Mouse (Mus musculus): Measurements from ENCODE around the gene Ubxn7. TPM values are rescaled to one million over a fixed set of nuclear protein-coding genes. Genes with fewer than 3 reads are reported as not detected.
"Not testable (repeated sequence)": the region's sequence is repeated elsewhere in the genome, so short reads cannot be mapped to it uniquely, and the experiment has no call there.

The Ubxn7 gene
- 0.14 and 0.39 TPM in 2 replicates for polyA plus RNA-seq (2012)

DNA sequence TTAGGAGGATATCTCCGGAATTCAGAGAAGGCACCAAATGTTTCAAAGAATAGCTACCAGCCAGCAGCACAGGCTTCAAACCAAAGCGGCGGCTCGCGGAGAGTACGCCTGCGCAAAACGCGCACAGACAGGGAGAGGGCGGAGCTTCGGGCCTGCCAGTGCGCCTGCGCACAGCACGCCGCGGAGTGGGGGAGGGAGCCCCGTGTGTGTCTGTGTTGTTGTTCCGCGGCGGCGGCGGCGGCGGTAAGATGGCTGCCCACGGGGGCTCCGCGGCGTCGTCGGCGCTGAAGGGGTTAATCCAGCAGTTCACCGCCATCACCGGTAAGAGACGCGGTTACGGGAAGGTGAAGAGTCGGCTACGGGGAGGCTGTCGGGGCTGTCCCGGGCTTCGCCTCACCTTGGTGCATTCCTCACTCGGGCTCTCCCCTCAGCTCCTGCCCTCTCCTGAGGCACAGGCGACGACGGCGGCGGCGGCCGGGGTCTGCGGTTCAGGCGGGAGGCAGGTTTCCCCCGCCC, at the start of gene Ubxn7:
TSS of gene Ubxn7 (plus strand) at position 218 of the 516 bp plus-strand sequence.
- H3K27me3 ChIP-seq (ENCODE audit: control insufficient read depth): no peaks in the 10 kb centered on the region
- H3K9me3 ChIP-seq (ENCODE audit: control insufficient read depth, low read length): no peaks in the 10 kb centered on the region
- H3K4me1 ChIP-seq (ENCODE audit: control insufficient read depth): peaks cover 46% of the 10 kb centered on the region
- peak within 1 kb of the TSS; percentile 100 for H3K4me3 ChIP-seq (replicated peaks)
- TF ChIP-seq TAL1 (IDR thresholded peaks at IDR 0.05; ENCODE audit: low read length) (no peak), GATA1 (IDR thresholded peaks at IDR 0.05; ENCODE audit: low read length) (no peak)
- peaks cover 2% of the 10 kb centered on the region for H3K36me3 ChIP-seq (ENCODE audit: control insufficient read depth)

DNA sequence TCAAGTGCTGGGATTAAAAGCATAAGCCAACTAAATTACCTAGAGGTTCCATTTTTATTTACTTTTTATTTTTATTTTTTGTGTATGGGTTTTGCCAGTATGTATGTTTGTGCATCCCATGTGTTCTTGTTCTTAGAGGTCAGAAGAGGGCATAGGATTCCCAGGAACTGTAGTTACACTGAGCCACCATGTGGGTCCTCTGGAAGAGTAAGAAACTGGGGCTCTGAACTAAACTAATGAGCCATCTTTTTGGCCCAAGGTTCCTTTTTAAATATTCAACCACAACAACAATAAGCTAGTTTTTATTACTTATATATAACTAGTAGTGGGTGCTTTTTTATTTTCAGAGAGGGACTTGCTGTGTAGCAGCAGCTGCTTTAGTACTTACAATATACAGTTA, 49.4 kb upstream of the Ubxn7 start:
- H3K4me1 ChIP-seq (ENCODE audit: control insufficient read depth): peaks cover 51% of the 10 kb centered on the region
- no peaks in the 10 kb centered on the region for H3K27me3 ChIP-seq (ENCODE audit: control insufficient read depth)
- TF ChIP-seq GATA1 (IDR thresholded peaks at IDR 0.05; ENCODE audit: low read length) (no peak), TAL1 (IDR thresholded peaks at IDR 0.05; ENCODE audit: low read length) (no peak)
- H3K9me3 ChIP-seq (ENCODE audit: control insufficient read depth, low read length): peaks cover 7% of the 10 kb centered on the region
- H3K36me3 ChIP-seq (ENCODE audit: control insufficient read depth): peaks cover 87% of the 10 kb centered on the region
- H3K4me3 ChIP-seq (replicated peaks): no peak overlapping the region

DNA sequence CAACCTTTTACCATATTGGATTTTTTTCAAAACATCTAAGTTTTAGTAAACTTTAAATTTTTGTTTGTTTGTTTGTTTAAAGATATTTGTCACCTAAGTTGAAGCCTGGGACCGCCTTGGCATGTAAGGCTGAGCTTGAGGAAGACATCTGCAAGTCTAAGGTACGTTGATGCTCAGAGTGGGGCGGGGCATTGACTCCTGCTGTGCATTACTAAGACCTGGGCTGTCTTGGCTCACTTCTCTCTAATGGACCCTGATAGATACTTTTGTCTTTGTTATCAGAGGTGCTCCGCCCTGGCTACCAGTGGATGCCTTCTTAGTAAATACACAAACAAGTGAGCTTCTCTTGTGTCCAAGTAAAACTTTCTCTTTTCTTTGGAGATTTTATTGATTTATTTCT, 40.2 kb upstream of the Ubxn7 start:
- peaks cover 63% of the 10 kb centered on the region for H3K36me3 ChIP-seq (ENCODE audit: control insufficient read depth)

DNA sequence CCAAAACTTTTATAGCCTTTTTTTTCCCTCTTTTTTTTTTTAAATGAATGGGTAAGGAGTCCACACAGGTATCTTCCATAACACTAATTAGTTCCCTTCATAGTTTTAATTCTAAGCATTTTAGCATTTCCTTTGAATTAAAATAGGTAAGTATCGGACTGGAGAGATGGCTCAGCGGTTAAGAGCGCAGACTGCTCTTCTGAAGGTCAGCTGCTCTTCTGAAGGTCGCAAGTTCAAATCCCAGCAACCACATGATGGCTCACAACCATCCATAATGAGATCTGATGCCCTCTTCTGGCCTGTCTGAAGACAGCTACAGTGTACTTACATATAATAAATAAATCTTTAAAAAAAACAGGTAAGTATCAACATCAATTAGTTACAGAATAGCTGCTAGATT, 32.4 kb upstream of the Ubxn7 start:
- H3K27me3 ChIP-seq (ENCODE audit: control insufficient read depth); H3K9me3 ChIP-seq (ENCODE audit: control insufficient read depth, low read length); H3K4me3 ChIP-seq (replicated peaks); H3K4me1 ChIP-seq (ENCODE audit: control insufficient read depth): not testable (repeated sequence)
- peaks cover 76% of the 10 kb centered on the region for H3K36me3 ChIP-seq (ENCODE audit: control insufficient read depth)

More for the DNA sequence above, 40.2 kb upstream of the Ubxn7 start:
- no peaks in the 10 kb centered on the region for H3K27me3 ChIP-seq (ENCODE audit: control insufficient read depth)
- H3K4me3 ChIP-seq (replicated peaks): no peak overlapping the region
- no peaks in the 10 kb centered on the region for H3K4me1 ChIP-seq (ENCODE audit: control insufficient read depth)
- no peak for TF ChIP-seq GATA1 (IDR thresholded peaks at IDR 0.05; ENCODE audit: low read length)
- TF ChIP-seq TAL1 (IDR thresholded peaks at IDR 0.05; ENCODE audit: low read length): no peak
- peaks cover 4% of the 10 kb centered on the region; the same call in 1 of the 2 replicates for H3K9me3 ChIP-seq (ENCODE audit: control insufficient read depth, low read length)

DNA sequence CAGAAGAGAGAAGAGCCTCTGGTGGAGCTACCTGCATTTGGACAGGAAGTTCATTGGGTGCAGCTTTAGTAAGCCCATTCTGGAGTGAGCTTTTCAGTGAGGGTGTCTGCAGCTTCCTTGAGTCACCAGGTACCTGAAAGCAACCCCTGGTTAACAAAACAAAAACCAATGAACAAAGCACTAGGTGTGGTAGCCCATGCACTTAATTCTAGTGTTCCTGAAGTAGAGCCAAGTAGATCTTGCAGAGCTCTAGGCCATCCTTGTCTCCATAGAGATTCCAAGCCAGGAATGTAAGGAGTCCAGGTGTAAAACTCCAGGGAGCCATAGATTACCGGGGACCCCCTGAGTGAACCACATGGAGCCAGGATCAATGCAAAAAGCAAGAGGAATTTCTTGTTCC, 29.0 kb upstream of the Ubxn7 start:
- Histone ChIP-seq H3K9me3 (ENCODE audit: control insufficient read depth, low read length) (no peaks in the 10 kb centered on the region), H3K36me3 (ENCODE audit: control insufficient read depth) (peaks cover 51% of the 10 kb centered on the region), H3K4me3 (replicated peaks) (no peak overlapping the region), H3K27me3 (ENCODE audit: control insufficient read depth) (no peaks in the 10 kb centered on the region), H3K4me1 (ENCODE audit: control insufficient read depth) (peaks cover 5% of the 10 kb centered on the region)
- no peak for TF ChIP-seq GATA1 (IDR thresholded peaks at IDR 0.05; ENCODE audit: low read length)
- TF ChIP-seq TAL1 (IDR thresholded peaks at IDR 0.05; ENCODE audit: low read length): no peak

DNA sequence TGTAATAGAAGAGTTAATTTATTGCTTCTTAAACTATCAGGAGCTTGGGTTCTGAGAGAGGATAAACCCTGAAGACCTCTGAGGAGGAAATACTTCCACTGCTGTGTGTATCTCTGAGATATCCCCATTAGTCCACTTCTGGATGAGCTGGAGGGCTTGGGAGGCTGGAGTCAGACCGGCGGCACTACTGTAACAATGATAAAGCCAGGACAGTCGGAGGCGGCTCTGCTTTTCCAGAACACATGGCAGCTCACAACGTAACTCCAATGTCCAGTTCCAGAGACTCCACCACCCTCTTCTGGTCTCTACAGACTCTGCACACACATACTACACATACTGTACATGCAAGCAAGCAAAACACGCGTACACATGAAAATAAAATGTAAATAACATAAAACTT, 28.2 kb upstream of the Ubxn7 start:
- TF ChIP-seq TAL1 (IDR thresholded peaks at IDR 0.05; ENCODE audit: low read length) (no peak), GATA1 (IDR thresholded peaks at IDR 0.05; ENCODE audit: low read length) (no peak)
- H3K4me3 ChIP-seq (replicated peaks): no peak overlapping the region
- H3K36me3 ChIP-seq (ENCODE audit: control insufficient read depth): peaks cover 43% of the 10 kb centered on the region

DNA sequence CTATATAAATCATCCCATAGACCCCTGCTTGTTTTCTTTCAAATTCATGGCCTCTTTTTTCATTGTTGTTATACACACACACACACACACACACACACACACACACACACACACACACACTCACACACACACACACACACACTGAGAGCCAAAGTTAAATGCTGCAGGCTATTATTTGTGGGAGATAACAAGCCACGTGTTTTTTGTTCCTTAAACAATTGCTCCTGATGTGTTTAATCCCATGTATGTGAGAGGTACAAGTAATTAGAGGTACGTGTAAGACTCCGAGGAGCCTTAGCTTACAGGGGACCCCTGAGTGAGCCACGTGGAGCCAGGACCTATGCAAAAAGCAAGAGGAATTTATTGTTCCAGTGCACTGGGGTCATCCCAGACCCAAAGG, 20.1 kb upstream of the Ubxn7 start:
- Histone ChIP-seq H3K4me3 (replicated peaks) (no peak overlapping the region), H3K27me3 (ENCODE audit: control insufficient read depth) (no peaks in the 10 kb centered on the region)

More for the DNA sequence above, 28.2 kb upstream of the Ubxn7 start:
- Histone ChIP-seq H3K4me1 (ENCODE audit: control insufficient read depth) (peaks cover 5% of the 10 kb centered on the region), H3K9me3 (ENCODE audit: control insufficient read depth, low read length) (no peaks in the 10 kb centered on the region), H3K27me3 (ENCODE audit: control insufficient read depth) (no peaks in the 10 kb centered on the region)

DNA sequence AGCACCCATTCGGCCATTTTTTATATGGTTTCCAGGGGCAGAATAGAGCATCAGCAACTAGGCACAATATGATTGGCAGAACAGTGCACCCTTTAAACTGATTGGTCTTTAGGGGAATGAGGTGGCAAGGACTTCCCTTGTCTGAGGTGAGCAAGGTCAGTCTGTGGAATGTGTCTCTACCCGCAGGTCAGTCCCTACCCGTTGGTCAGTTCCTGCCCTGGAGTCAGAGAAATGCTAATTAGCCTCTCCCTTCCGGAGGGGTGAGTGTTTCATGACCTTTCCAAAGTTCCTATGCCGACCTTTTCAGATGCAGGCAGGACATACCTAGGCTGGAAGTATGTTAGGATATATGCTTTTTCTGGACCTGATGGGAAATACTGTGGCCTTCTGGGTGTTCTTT, 19.7 kb upstream of the Ubxn7 start:
- H3K27me3 ChIP-seq (ENCODE audit: control insufficient read depth): no peaks in the 10 kb centered on the region

More for the DNA sequence above, 20.1 kb upstream of the Ubxn7 start:
- TF ChIP-seq TAL1 (IDR thresholded peaks at IDR 0.05; ENCODE audit: low read length) (no peak), GATA1 (IDR thresholded peaks at IDR 0.05; ENCODE audit: low read length) (no peak)
- Histone ChIP-seq H3K4me1 (ENCODE audit: control insufficient read depth) (no peaks in the 10 kb centered on the region), H3K9me3 (ENCODE audit: control insufficient read depth, low read length) (no peaks in the 10 kb centered on the region), H3K36me3 (ENCODE audit: control insufficient read depth) (no peaks in the 10 kb centered on the region)

DNA sequence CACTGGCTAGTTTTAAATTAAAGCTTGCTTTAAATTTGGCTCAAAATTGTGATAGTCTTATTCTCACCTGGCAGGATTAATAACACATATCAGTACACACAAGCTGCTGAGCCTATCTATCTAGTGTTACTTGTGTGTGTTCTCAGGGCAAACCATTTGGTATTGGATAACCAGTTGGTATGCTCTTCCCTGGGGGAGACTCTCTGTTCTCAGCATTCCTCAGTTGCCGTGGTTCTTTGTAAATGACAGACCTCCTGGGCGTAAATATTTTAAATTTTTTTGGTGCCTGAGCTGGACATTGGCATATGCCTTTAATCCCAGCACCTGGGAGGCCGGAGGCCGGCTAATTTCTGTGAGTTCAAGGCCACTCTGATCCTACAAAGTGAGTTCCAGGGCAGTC, 19.2 kb upstream of the Ubxn7 start:
- Histone ChIP-seq H3K27me3 (ENCODE audit: control insufficient read depth) (no peaks in the 10 kb centered on the region), H3K4me3 (replicated peaks) (no peak overlapping the region), H3K9me3 (ENCODE audit: control insufficient read depth, low read length) (no peaks in the 10 kb centered on the region), H3K4me1 (ENCODE audit: control insufficient read depth) (no peaks in the 10 kb centered on the region), H3K36me3 (ENCODE audit: control insufficient read depth) (no peaks in the 10 kb centered on the region)
- TF ChIP-seq GATA1 (IDR thresholded peaks at IDR 0.05; ENCODE audit: low read length) (no peak), TAL1 (IDR thresholded peaks at IDR 0.05; ENCODE audit: low read length) (no peak)

More for the DNA sequence above, 19.7 kb upstream of the Ubxn7 start:
- no peaks in the 10 kb centered on the region for H3K36me3 ChIP-seq (ENCODE audit: control insufficient read depth)
- no peak for TF ChIP-seq TAL1 (IDR thresholded peaks at IDR 0.05; ENCODE audit: low read length)
- TF ChIP-seq GATA1 (IDR thresholded peaks at IDR 0.05; ENCODE audit: low read length): no peak
- no peaks in the 10 kb centered on the region for H3K4me1 ChIP-seq (ENCODE audit: control insufficient read depth)
- no peaks in the 10 kb centered on the region for H3K9me3 ChIP-seq (ENCODE audit: control insufficient read depth, low read length)
- H3K4me3 ChIP-seq (replicated peaks): no peak overlapping the region

DNA sequence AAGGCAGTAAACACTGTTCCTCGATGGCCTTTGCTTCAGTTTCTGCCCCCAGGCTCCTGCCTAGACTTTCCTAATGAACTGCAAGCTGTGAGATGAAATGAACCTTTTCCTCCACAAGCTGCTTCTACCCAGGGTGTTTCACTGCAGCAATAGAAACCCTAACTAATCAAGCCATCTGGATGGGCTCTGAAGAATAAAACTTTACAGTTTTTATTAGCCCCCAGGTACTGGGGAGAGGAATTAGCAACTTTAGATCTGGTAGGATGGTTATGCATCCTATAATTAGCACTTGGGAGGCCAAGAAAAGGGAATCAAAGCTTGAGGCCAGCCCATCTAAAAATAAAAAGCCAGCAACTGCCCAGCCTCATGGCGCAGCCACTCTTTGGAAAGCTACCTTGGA, 15.5 kb upstream of the Ubxn7 start:
- Histone ChIP-seq H3K36me3 (ENCODE audit: control insufficient read depth) (no peaks in the 10 kb centered on the region), H3K27me3 (ENCODE audit: control insufficient read depth) (no peaks in the 10 kb centered on the region), H3K9me3 (ENCODE audit: control insufficient read depth, low read length) (peaks cover 4% of the 10 kb centered on the region; the same call in 1 of the 2 replicates), H3K4me3 (replicated peaks) (no peak overlapping the region), H3K4me1 (ENCODE audit: control insufficient read depth) (peaks cover 4% of the 10 kb centered on the region)
- no peak for TF ChIP-seq GATA1 (IDR thresholded peaks at IDR 0.05; ENCODE audit: low read length)
- no peak for TF ChIP-seq TAL1 (IDR thresholded peaks at IDR 0.05; ENCODE audit: low read length)
